Mouse (Mus musculus) embryonic facial prominence, embryonic 11.5 days (tissue): ENCODE data around the gene 4930469K13Rik. TPM values are rescaled to one million over a fixed set of nuclear protein-coding genes. Genes with fewer than 3 reads are reported as not detected.
A peak's percentile ranks its signal among the peaks of the same experiment; 100 is the strongest.

Experiments
- ATAC-seq: fragments of 200-750 bp; cut with Nextera tagmentation; replicated peaks from 2 replicates; pipeline ENCODE4 v1.8.0; 2017; ENCODE audit warnings: low read depth; ENCODE audit not compliant: insufficient number of reproducible peaks, low FRiP score, low TSS enrichment
- DNase-seq: peaks from one replicate; pipeline ENCODE4 v3.0.0-alpha.2; 2015; ENCODE audit warnings: low spot score
- H3K27ac ChIP-seq: fragments of 300-500 bp; sonication (generic); replicated peaks from 2 replicates; pipeline ENCODE4 v1.5.1; 2014; ENCODE audit warnings: mild to moderate bottlenecking, low read depth, low read length, control low read depth
- H3K27me3 ChIP-seq: fragments of 300-500 bp; sonication (generic); 2 replicates; pipeline ENCODE4 v1.6.1; 2014; ENCODE audit warnings: mild to moderate bottlenecking, low read length, moderate library complexity, mixed read lengths; ENCODE audit not compliant: control insufficient read depth, insufficient read depth
- H3K36me3 ChIP-seq: fragments of 300-500 bp; sonication (generic); replicated peaks from 2 replicates; pipeline ENCODE4 v1.6.1; 2014; ENCODE audit warnings: low read depth, mild to moderate bottlenecking, low read length, moderate library complexity, mixed read lengths; ENCODE audit not compliant: control insufficient read depth, insufficient read depth
- H3K4me1 ChIP-seq: fragments of 300-500 bp; sonication (generic); 2 replicates; pipeline ENCODE4 v1.6.1; 2014; ENCODE audit warnings: low read length, mixed read lengths; ENCODE audit not compliant: control insufficient read depth, insufficient read depth
- H3K4me2 ChIP-seq: fragments of 300-500 bp; sonication (generic); 2 replicates; pipeline ENCODE4 v1.6.1; 2014; ENCODE audit warnings: low read depth, mild to moderate bottlenecking, control low read depth, low read length, moderate library complexity
- H3K4me3 ChIP-seq: fragments of 300-500 bp; sonication (generic); 2 replicates; pipeline ENCODE4 v1.5.1; 2014; ENCODE audit warnings: low read depth, low read length, control low read depth
- H3K9ac ChIP-seq: fragments of 300-500 bp; sonication (generic); replicated peaks from 2 replicates; pipeline ENCODE4 v1.6.1; 2014; ENCODE audit warnings: mild to moderate bottlenecking, control low read depth, low read length
- H3K9me3 ChIP-seq: fragments of 300-500 bp; sonication (generic); replicated peaks from 2 replicates; pipeline ENCODE4 v1.6.1; 2016; ENCODE audit warnings: mild to moderate bottlenecking, low read length, inconsistent platforms, mixed read lengths; ENCODE audit not compliant: control insufficient read depth
- WGBS: fragments of 180-500 bp; shearing (Covaris S2); extraction: QIAGEN DNeasy Blood & Tissue Kit; methylation state at CpG from one replicate; pipeline ENCODE4 v1.1.7; 2014; 5-methylcytosine and 5-hydroxymethylcytosine counted together
- polyA plus RNA-seq: library from polyadenylated mRNA; unstranded; fragments of >200 nt; fragmentation: Nextera tagmentation; extraction: Ambion mirVana; gene quantifications from 2 replicates; pipeline ENCODE4 v1.2.1, GENCODE M21; 2014

Gene 4930469K13Rik
- polyA plus RNA-seq, 1 experiment from 2014 or later: not detected

- H3K36me3 ChIP-seq: no peaks in the 10 kb centered on the region
- DNase-seq: no peak
These were observed 159.6 kb downstream of the 4930469K13Rik start for GRCm38 (mm10) chr11:33938561-33939274.

GRCm38 (mm10) chr11:33937641-33938040 is 160.7 kb downstream of the 4930469K13Rik start:
- Histone ChIP-seq H3K4me3 (no peak overlapping the region), H3K9ac (no peak overlapping the region), H3K36me3 (no peaks in the 10 kb centered on the region), H3K4me2 (no peak overlapping the region), H3K9me3 (no peaks in the 10 kb centered on the region), H3K27ac (no peak overlapping the region), H3K4me1 (no peaks in the 10 kb centered on the region), H3K27me3 (no peaks in the 10 kb centered on the region)
- 82% methylated on average over 8 of the region's 8 CpGs for WGBS
- no peak for DNase-seq
- no peak for ATAC-seq

More at GRCm38 (mm10) chr11:33938561-33939274, 159.6 kb downstream of the 4930469K13Rik start:
- Histone ChIP-seq H3K4me1 (no peaks in the 10 kb centered on the region), H3K4me3 (no peak overlapping the region), H3K9ac (no peak overlapping the region), H3K4me2 (no peak overlapping the region), H3K9me3 (no peaks in the 10 kb centered on the region), H3K27ac (no peak overlapping the region), H3K27me3 (no peaks in the 10 kb centered on the region)
- ATAC-seq: no peak
- 42% methylated on average over 7 of the region's 7 CpGs for WGBS

GRCm38 (mm10) chr11:33934286-33934685 is 164.1 kb downstream of the 4930469K13Rik start:
- H3K27ac ChIP-seq: no peak overlapping the region
- no peak for DNase-seq
- H3K27me3 ChIP-seq: no peaks in the 10 kb centered on the region
- no peaks in the 10 kb centered on the region for H3K9me3 ChIP-seq
- no peaks in the 10 kb centered on the region for H3K4me1 ChIP-seq
- H3K4me3 ChIP-seq: no peak overlapping the region
- WGBS: 50% methylated on average over 9 of the region's 9 CpGs
- no peak for ATAC-seq
- no peak overlapping the region for H3K9ac ChIP-seq
- no peaks in the 10 kb centered on the region for H3K36me3 ChIP-seq
- H3K4me2 ChIP-seq: no peak overlapping the region

GRCm38 (mm10) chr11:33932386-33933111 is 165.8 kb downstream of the 4930469K13Rik start:
- no peaks in the 10 kb centered on the region for H3K27me3 ChIP-seq
- no peak overlapping the region for H3K4me3 ChIP-seq
- no peaks in the 10 kb centered on the region for H3K9me3 ChIP-seq
- no peak for ATAC-seq
- H3K9ac ChIP-seq: no peak overlapping the region
- no peak for DNase-seq
- H3K4me1 ChIP-seq: no peaks in the 10 kb centered on the region
- WGBS: 69% methylated on average over 18 of the region's 18 CpGs
- no peak overlapping the region for H3K4me2 ChIP-seq
- H3K36me3 ChIP-seq: no peaks in the 10 kb centered on the region
- no peak overlapping the region for H3K27ac ChIP-seq

- Histone ChIP-seq H3K27me3 (no peaks in the 10 kb centered on the region), H3K36me3 (no peaks in the 10 kb centered on the region), H3K4me1 (no peaks in the 10 kb centered on the region), H3K4me3 (no peak overlapping the region), H3K27ac (no peak overlapping the region), H3K4me2 (no peak overlapping the region), H3K9me3 (no peaks in the 10 kb centered on the region), H3K9ac (no peak overlapping the region)
- 16% methylated on average over 7 of the region's 10 CpGs for WGBS
- peak; percentile 65 for DNase-seq
- ATAC-seq: no peak
These were observed 166.4 kb downstream of the 4930469K13Rik start for GRCm38 (mm10) chr11:33931836-33932385.

GRCm38 (mm10) chr11:33929412-33929811 is 168.9 kb downstream of the 4930469K13Rik start:
- no peak overlapping the region for H3K4me2 ChIP-seq
- H3K9me3 ChIP-seq: no peaks in the 10 kb centered on the region
- WGBS: 68% methylated on average over 11 of the region's 11 CpGs
- no peak for DNase-seq
- H3K36me3 ChIP-seq: no peaks in the 10 kb centered on the region
- no peak overlapping the region for H3K9ac ChIP-seq
- H3K4me3 ChIP-seq: no peak overlapping the region
- H3K27ac ChIP-seq: no peak overlapping the region
- H3K4me1 ChIP-seq: no peaks in the 10 kb centered on the region
- no peak for ATAC-seq
- H3K27me3 ChIP-seq: no peaks in the 10 kb centered on the region

GRCm38 (mm10) chr11:33928658-33929057 is 169.7 kb downstream of the 4930469K13Rik start:
- Histone ChIP-seq H3K9me3 (no peaks in the 10 kb centered on the region), H3K4me1 (no peaks in the 10 kb centered on the region), H3K4me2 (no peak overlapping the region), H3K36me3 (no peaks in the 10 kb centered on the region), H3K27ac (no peak overlapping the region), H3K9ac (no peak overlapping the region), H3K27me3 (no peaks in the 10 kb centered on the region), H3K4me3 (no peak overlapping the region)
- 21% methylated on average over 7 of the region's 7 CpGs for WGBS
- ATAC-seq (0 out of 2 replicates have a peak, but pooled peaks have one; percentile 45), DNase-seq (peak; percentile 85)

GRCm38 (mm10) chr11:33927836-33928235 is 170.5 kb downstream of the 4930469K13Rik start:
- WGBS: 78% methylated on average over 4 of the region's 4 CpGs
- ATAC-seq (no peak), DNase-seq (no peak)
- no peaks in the 10 kb centered on the region for H3K4me1 ChIP-seq
- no peaks in the 10 kb centered on the region for H3K36me3 ChIP-seq
- H3K4me2 ChIP-seq: no peak overlapping the region
- H3K4me3 ChIP-seq: no peak overlapping the region
- H3K27me3 ChIP-seq: no peaks in the 10 kb centered on the region
- H3K27ac ChIP-seq: no peak overlapping the region
- no peak overlapping the region for H3K9ac ChIP-seq
- H3K9me3 ChIP-seq: no peaks in the 10 kb centered on the region
